Mouse (Mus musculus) embryo, embryonic 11 days (tissue): ENCODE measurements around the gene Tbr1.

Experiments
- DNase-seq: peaks from one replicate; pipeline ENCODE4 v3.0.0-alpha.2; 2015

Tbr1 gene

GRCm38 (mm10) chr2:61811507-61812421, 9.0 kb downstream of the Tbr1 start:
- peak; percentile 84 for DNase-seq

- DNase-seq = no peak
Observed at GRCm38 (mm10) chr2:61812536-61812935, 9.8 kb downstream of the Tbr1 start.

GRCm38 (mm10) chr2:61813106-61813505, 10.4 kb downstream of the Tbr1 start:
- DNase-seq = peak; percentile 13

GRCm38 (mm10) chr2:61813521-61813920, 10.8 kb downstream of the Tbr1 start:
- no peak for DNase-seq

GRCm38 (mm10) chr2:61814548-61815473, 12.1 kb downstream of the Tbr1 start:
- DNase-seq = peak; percentile 80

GRCm38 (mm10) chr2:61815583-61816313, 13.0 kb downstream of the Tbr1 start:
- DNase-seq = peak; percentile 79

GRCm38 (mm10) chr2:61818197-61818596, 15.5 kb downstream of the Tbr1 start:
- no peak for DNase-seq

- no peak for DNase-seq
Observed at GRCm38 (mm10) chr2:61820203-61820602, 17.5 kb downstream of the Tbr1 start.

GRCm38 (mm10) chr2:61823426-61824140, 20.9 kb downstream of the Tbr1 start:
- no peak for DNase-seq

GRCm38 (mm10) chr2:61837243-61837806, 34.6 kb downstream of the Tbr1 start:
- no peak for DNase-seq
